Mouse (Mus musculus): ENCODE measurements around the gene B3gnt5.
"Not testable (repeated sequence)": the region's sequence is repeated elsewhere in the genome, so short reads cannot be mapped to it uniquely, and the experiment has no call there.

Gene B3gnt5

GRCm38 (mm10) chr16:19760074-19760473 lies at the start of gene B3gnt5:
Gene B3gnt5 (plus strand): TSS chr16:19760208.
- peak; percentile 5 for DNase-seq

- DNase-seq: no peak
Measured at GRCm38 (mm10) chr16:19720959-19721358, 39.0 kb upstream of the B3gnt5 start.

GRCm38 (mm10) chr16:19724139-19724538 lies 35.9 kb upstream of the B3gnt5 start:
- DNase-seq: not testable (repeated sequence)

GRCm38 (mm10) chr16:19732896-19733295 lies 27.1 kb upstream of the B3gnt5 start:
- no peak for DNase-seq

GRCm38 (mm10) chr16:19760505-19761496 lies 793 bp downstream of the B3gnt5 start:
- DNase-seq: no peak

GRCm38 (mm10) chr16:19761691-19762090 lies 1.7 kb downstream of the B3gnt5 start:
- no peak for DNase-seq

GRCm38 (mm10) chr16:19766107-19766506 lies 6.1 kb downstream of the B3gnt5 start:
- DNase-seq: no peak

- no peak for DNase-seq
Measured at GRCm38 (mm10) chr16:19768046-19768445, 8.0 kb downstream of the B3gnt5 start.

- no peak for DNase-seq
Measured at GRCm38 (mm10) chr16:19772013-19772412, 12.0 kb downstream of the B3gnt5 start.

- no peak for DNase-seq
Measured at GRCm38 (mm10) chr16:19786386-19787090, 26.5 kb downstream of the B3gnt5 start.

- DNase-seq: no peak
Measured at GRCm38 (mm10) chr16:19789914-19790313, 29.9 kb downstream of the B3gnt5 start.

- DNase-seq: no peak
Measured at GRCm38 (mm10) chr16:19818801-19819200, 58.8 kb downstream of the B3gnt5 start.

Data from kidney, adult 11 months (tissue).